Mouse (Mus musculus) heart, embryonic 14.5 days (tissue): ENCODE measurements around the gene Top3b. TPM values are rescaled to one million over a fixed set of nuclear protein-coding genes. Genes with fewer than 3 reads are reported as not detected.

ENCODE experiments used
- ATAC-seq: fragments of 200-750 bp; cut with Nextera tagmentation; 2 replicates; pipeline ENCODE4 v1.8.0; 2017; ENCODE audit warnings: low read depth, moderate TSS enrichment; ENCODE audit not compliant: insufficient number of reproducible peaks, insufficient read depth, low FRiP score
- H3K27ac ChIP-seq, 2 experiments: fragments of 200-500 bp in 1 of 2; fragments of 300-500 bp in 1 of 2; sonication (generic) in 1 of 2; replicated peaks in 1 of 2; 2 replicates each; pipeline ENCODE4 v1.5.1; 2012 to 2014; ENCODE audit warnings: low read depth in 2 of 2, low read length in 2 of 2, control low read depth in 1 of 2, mild to moderate bottlenecking in 1 of 2, mixed read lengths in 1 of 2; ENCODE audit not compliant: control insufficient read depth in 1 of 2, insufficient read depth in 1 of 2
- H3K27me3 ChIP-seq: fragments of 300-500 bp; sonication (generic); 2 replicates; pipeline ENCODE4 v1.6.1; 2014; ENCODE audit warnings: mild to moderate bottlenecking, low read length, control low read depth; ENCODE audit not compliant: control insufficient read depth, insufficient read depth
- H3K36me3 ChIP-seq: fragments of 300-500 bp; sonication (generic); 2 replicates; pipeline ENCODE4 v1.6.1; 2014; ENCODE audit warnings: mild to moderate bottlenecking, control low read depth, low read length, mixed read lengths; ENCODE audit not compliant: control insufficient read depth, insufficient read depth
- H3K4me1 ChIP-seq, 2 experiments: fragments of 200-500 bp in 1 of 2; fragments of 300-500 bp in 1 of 2; sonication (generic) in 1 of 2; 2 replicates each; pipeline ENCODE4 v1.6.1; 2012 to 2014; ENCODE audit warnings: low read length in 2 of 2, control low read depth in 1 of 2, mixed read lengths in 1 of 2; ENCODE audit not compliant: control insufficient read depth in 2 of 2, insufficient read depth in 2 of 2
- H3K4me2 ChIP-seq: fragments of 300-500 bp; sonication (generic); 2 replicates; pipeline ENCODE4 v1.6.1; 2014; ENCODE audit warnings: mild to moderate bottlenecking, low read length
- H3K4me3 ChIP-seq, 2 experiments: fragments of 200-500 bp in 1 of 2; fragments of 300-500 bp in 1 of 2; sonication (generic) in 1 of 2; 2 replicates each; pipeline ENCODE4 v1.5.1; 2012 to 2014; ENCODE audit warnings: low read length in 2 of 2, mild to moderate bottlenecking in 2 of 2, control low read depth in 1 of 2, low read depth in 1 of 2, moderate library complexity in 1 of 2; ENCODE audit not compliant: control insufficient read depth in 1 of 2, insufficient read depth in 1 of 2
- H3K9ac ChIP-seq: fragments of 300-500 bp; sonication (generic); 2 replicates; pipeline ENCODE4 v1.6.1; 2014; ENCODE audit warnings: mild to moderate bottlenecking, low read length
- H3K9me3 ChIP-seq: fragments of 300-500 bp; sonication (generic); 2 replicates; pipeline ENCODE4 v1.6.1; 2016; ENCODE audit warnings: low read length, control low read depth; ENCODE audit not compliant: control insufficient read depth
- WGBS: fragments of 180-500 bp; shearing (Covaris S2); extraction: QIAGEN DNeasy Blood & Tissue Kit; methylation state at CpG from one replicate; pipeline ENCODE4 v1.1.7; 2014; 5-methylcytosine and 5-hydroxymethylcytosine counted together
- polyA plus RNA-seq: library from polyadenylated mRNA; unstranded; fragments of >200 nt; fragmentation: Nextera tagmentation; extraction: Ambion mirVana; gene quantifications from 2 replicates; pipeline ENCODE4 v1.2.1, GENCODE M21; 2014

Top3b gene
- polyA plus RNA-seq, 1 experiment from 2014 or later = 51.3 TPM

GRCm38 (mm10) chr16:16897056-16897584 lies 26.6 kb downstream of the Top3b start:
- H3K9me3 ChIP-seq = no peaks in the 10 kb centered on the region
- no peaks in the 10 kb centered on the region for H3K27me3 ChIP-seq
- WGBS = 27% methylated on average over 10 of the region's 10 CpGs
- H3K4me3 ChIP-seq = peak overlapping the region; percentile 56 to 76
- peak overlapping the region; percentile 30 to 56 for H3K27ac ChIP-seq
- peaks cover 29% of the 10 kb centered on the region for H3K36me3 ChIP-seq
- peaks cover 2 to 9% of the 10 kb centered on the region in 2 experiments; a peak in 3 of 4 replicates for H3K4me1 ChIP-seq
- ATAC-seq = no peak
- peak overlapping the region; percentile 76 for H3K9ac ChIP-seq
- H3K4me2 ChIP-seq = peak overlapping the region; percentile 77

- no peaks in the 10 kb centered on the region for H3K27me3 ChIP-seq
- H3K9ac ChIP-seq = no peak overlapping the region
- H3K4me2 ChIP-seq = no peak overlapping the region
- 69% methylated on average over 4 of the region's 4 CpGs for WGBS
- peaks cover under 1 to 4% of the 10 kb centered on the region in 2 experiments; a peak in 3 of 4 replicates for H3K4me1 ChIP-seq
- peaks cover 29% of the 10 kb centered on the region for H3K36me3 ChIP-seq
- no peak overlapping the region for H3K4me3 ChIP-seq
- ATAC-seq = no peak
- peak overlapping the region; percentile 24 to 49; a peak in 1 of 4 replicates for H3K27ac ChIP-seq
- H3K9me3 ChIP-seq = no peaks in the 10 kb centered on the region
Measured at GRCm38 (mm10) chr16:16902329-16902728, 31.8 kb downstream of the Top3b start.

GRCm38 (mm10) chr16:16903188-16903587 lies 32.7 kb downstream of the Top3b start:
- ATAC-seq = no peak
- Histone ChIP-seq H3K4me2 (no peak overlapping the region), H3K27me3 (no peaks in the 10 kb centered on the region), H3K9me3 (no peaks in the 10 kb centered on the region), H3K36me3 (peaks cover 29% of the 10 kb centered on the region), H3K4me1 (peaks cover 5 to 6% of the 10 kb centered on the region in 2 experiments; a peak in 2 of 4 replicates), H3K9ac (no peak overlapping the region), H3K27ac (peak overlapping the region in 1 of 2 experiments; percentile 24; a peak in 1 of 4 replicates), H3K4me3 (no peak overlapping the region)
- WGBS = 70% methylated on average over 5 of the region's 5 CpGs

- Histone ChIP-seq H3K4me2 (no peak overlapping the region), H3K27me3 (no peaks in the 10 kb centered on the region), H3K4me1 (peaks cover 8 to 12% of the 10 kb centered on the region in 2 experiments; a peak in 3 of 4 replicates), H3K36me3 (peaks cover 60% of the 10 kb centered on the region), H3K9ac (no peak overlapping the region), H3K27ac (peak overlapping the region; percentile 81 to 87), H3K9me3 (no peaks in the 10 kb centered on the region), H3K4me3 (no peak overlapping the region)
- ATAC-seq = peak; percentile 68
- 36% methylated on average over 6 of the region's 6 CpGs for WGBS
Measured at GRCm38 (mm10) chr16:16907799-16908198, 37.3 kb downstream of the Top3b start.

- 48% methylated on average over 13 of the region's 13 CpGs for WGBS
- H3K4me1 ChIP-seq = peaks cover 8 to 12% of the 10 kb centered on the region in 2 experiments; a peak in 3 of 4 replicates
- peak overlapping the region; percentile 30; the same call in 1 of the 2 replicates for H3K9ac ChIP-seq
- no peak overlapping the region for H3K4me2 ChIP-seq
- H3K9me3 ChIP-seq = no peaks in the 10 kb centered on the region
- H3K27me3 ChIP-seq = no peaks in the 10 kb centered on the region
- no peak overlapping the region for H3K4me3 ChIP-seq
- peak; percentile 48; the same call in 1 of the 2 replicates for ATAC-seq
- H3K36me3 ChIP-seq = peaks cover 71% of the 10 kb centered on the region
- H3K27ac ChIP-seq = peak overlapping the region; percentile 57 to 67
Measured at GRCm38 (mm10) chr16:16911641-16912597, 41.4 kb downstream of the Top3b start.

- H3K36me3 ChIP-seq = peaks cover 86% of the 10 kb centered on the region
- WGBS = 60% methylated on average over 1 of the region's 1 CpGs
Measured at GRCm38 (mm10) chr16:16913440-16913839, 42.9 kb downstream of the Top3b start.

GRCm38 (mm10) chr16:16918441-16919117 lies 48.0 kb downstream of the Top3b start:
- Histone ChIP-seq H3K9ac (no peak overlapping the region), H3K36me3 (peaks cover 85% of the 10 kb centered on the region), H3K27ac (no peak overlapping the region), H3K27me3 (no peaks in the 10 kb centered on the region), H3K4me1 (no peaks in the 10 kb centered on the region), H3K4me2 (no peak overlapping the region), H3K9me3 (no peaks in the 10 kb centered on the region), H3K4me3 (no peak overlapping the region)
- 92% methylated on average over 7 of the region's 7 CpGs for WGBS
- ATAC-seq = no peak

More at GRCm38 (mm10) chr16:16913440-16913839, 42.9 kb downstream of the Top3b start:
- H3K4me1 ChIP-seq = peaks cover 2 to 6% of the 10 kb centered on the region in 2 experiments; a peak in 2 of 4 replicates
- no peak for ATAC-seq
- H3K4me3 ChIP-seq = no peak overlapping the region
- no peak overlapping the region for H3K9ac ChIP-seq
- no peak overlapping the region for H3K27ac ChIP-seq
- no peak overlapping the region for H3K4me2 ChIP-seq
- H3K9me3 ChIP-seq = no peaks in the 10 kb centered on the region
- H3K27me3 ChIP-seq = no peaks in the 10 kb centered on the region
